Mouse (Mus musculus): ENCODE results near the gene Wnk4.

DNA sequence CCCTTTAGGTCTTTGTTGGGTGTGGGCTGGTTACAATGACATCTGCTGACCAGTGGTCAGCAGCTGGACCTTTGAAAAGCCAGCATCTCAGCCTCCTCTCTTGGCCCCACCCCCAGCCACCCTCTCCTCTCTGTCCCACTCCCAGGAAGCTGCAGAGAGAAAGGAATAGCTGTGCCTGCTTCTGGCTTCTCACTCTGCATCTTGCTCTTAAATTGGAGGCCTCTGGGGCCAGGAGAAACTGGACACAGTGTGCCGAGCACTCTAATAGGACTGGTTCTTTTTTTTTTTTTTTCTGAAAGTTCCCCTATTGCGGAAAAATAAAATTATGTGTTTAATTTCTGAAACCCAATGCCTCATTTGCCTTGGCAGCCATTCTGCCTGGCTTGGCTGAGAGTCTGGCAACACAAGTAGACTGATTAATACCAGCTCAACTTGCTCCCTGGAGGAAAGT lies 30.3 kb upstream of the Wnk4 start:
- no peak for TF ChIP-seq ZC3H11A (IDR thresholded peaks at IDR 0.05; ENCODE audit: borderline replicate concordance, low read depth, low read length)
- no peak for TF ChIP-seq MAFK (IDR thresholded peaks at IDR 0.05; ENCODE audit: insufficient read depth, low read depth, low read length)

Data from ES-E14 (cell line).